Mouse (Mus musculus): Measurements from ENCODE around the gene Acot5.
"Not testable (repeated sequence)": the region's sequence is repeated elsewhere in the genome, so short reads cannot be mapped to it uniquely, and the experiment has no call there.

Acot5 gene

GRCm38 (mm10) chr12:84068986-84069385 lies at the start of gene Acot5:
Gene Acot5, plus strand, starts transcription at chr12:84069325.
- DNase-seq (ENCODE audit: low spot score): no peak

DNA sequence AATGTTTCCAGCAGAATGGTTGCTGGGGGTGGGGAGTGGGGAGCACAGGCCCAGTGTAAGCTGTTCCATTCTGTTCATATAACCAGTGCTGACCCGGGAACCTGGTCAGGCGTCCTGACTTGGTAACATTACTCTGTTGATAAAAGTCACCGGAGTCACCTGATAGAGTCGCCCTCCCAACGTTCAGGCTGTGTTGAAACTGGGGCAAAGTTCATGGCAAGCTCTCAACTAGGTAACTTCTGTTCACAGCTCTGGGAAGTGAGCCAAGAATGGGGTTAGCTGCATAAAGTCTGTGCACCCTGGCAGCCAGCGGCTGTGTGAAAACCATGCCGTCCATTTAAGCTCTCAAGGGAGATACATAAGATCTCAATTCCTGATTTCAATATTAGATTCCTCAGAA lies 48.6 kb upstream of the Acot5 start:
- peak; percentile 86 for DNase-seq (ENCODE audit: low spot score)

GRCm38 (mm10) chr12:84022266-84022665 lies 46.9 kb upstream of the Acot5 start:
- not testable (repeated sequence) for DNase-seq (ENCODE audit: low spot score)

GRCm38 (mm10) chr12:84023052-84023745 lies 45.9 kb upstream of the Acot5 start:
- DNase-seq (ENCODE audit: low spot score): no peak

DNA sequence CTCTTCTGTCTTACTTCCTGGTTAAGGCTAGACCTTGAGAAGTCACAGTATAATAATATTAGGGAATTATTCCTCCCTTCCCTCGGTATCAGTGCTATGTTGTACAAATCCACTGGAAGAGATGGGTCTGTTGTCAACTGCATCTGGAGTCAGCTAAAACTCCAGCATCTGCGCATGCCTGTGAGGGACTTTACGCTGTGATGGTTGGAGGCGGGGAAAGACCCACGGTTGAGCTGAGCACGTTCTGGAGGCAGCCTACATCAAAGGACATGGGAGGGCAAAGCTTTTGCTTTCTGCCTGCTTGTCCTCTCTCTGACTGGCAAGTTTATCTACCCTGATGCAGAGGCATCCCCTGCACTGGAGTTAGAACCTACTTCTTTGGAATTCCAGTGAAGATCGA lies 43.2 kb upstream of the Acot5 start:
- no peak for DNase-seq (ENCODE audit: low spot score)

GRCm38 (mm10) chr12:84028328-84028727 lies 40.8 kb upstream of the Acot5 start:
- DNase-seq (ENCODE audit: low spot score): not testable (repeated sequence)

DNA sequence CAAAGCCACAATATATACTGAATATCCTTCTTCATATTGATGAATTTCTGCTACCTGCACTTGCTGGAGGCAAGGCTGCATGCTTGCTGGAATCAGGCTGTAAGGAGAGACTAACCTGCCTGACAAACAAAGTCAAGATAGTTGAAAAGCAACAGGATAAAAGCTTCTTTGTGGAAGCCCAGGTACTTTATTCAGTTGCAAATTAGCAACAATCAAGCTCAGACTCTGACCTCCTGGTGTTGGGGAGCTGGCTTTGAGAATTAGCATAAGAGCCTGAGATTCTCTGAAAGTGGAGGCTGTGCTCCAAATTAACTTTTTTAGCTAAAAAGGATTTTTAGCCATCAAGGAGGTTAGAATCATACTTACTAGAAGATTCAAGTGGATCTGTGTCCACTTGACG lies 40.1 kb upstream of the Acot5 start:
- not testable (repeated sequence) for DNase-seq (ENCODE audit: low spot score)

- DNase-seq (ENCODE audit: low spot score): peak; percentile 80
Measured at GRCm38 (mm10) chr12:84030659-84031332, 38.3 kb upstream of the Acot5 start.

DNA sequence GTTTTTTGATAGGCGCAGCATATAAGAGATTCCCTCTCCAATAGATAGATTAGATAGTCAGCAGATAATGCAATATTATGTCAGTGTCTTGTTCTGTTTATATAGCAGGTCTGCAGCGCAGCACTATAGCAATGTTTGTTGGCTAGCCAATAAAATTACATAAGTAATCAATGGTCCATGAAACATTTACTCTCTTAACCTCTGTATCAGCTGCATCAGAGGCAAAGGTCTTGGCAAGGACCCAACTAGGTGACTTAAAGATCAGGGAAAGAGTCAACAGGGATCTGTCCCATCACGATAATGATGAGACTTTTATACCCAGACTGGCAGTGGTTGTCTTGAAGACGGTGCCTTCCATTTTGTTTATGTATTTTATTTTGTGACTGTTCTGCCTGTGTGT lies 36.3 kb upstream of the Acot5 start:
- no peak for DNase-seq (ENCODE audit: low spot score)

- not testable (repeated sequence) for DNase-seq (ENCODE audit: low spot score)
Measured at GRCm38 (mm10) chr12:84033302-84033701, 35.8 kb upstream of the Acot5 start.

- no peak for DNase-seq (ENCODE audit: low spot score)
Measured at GRCm38 (mm10) chr12:84034108-84034507, 35.0 kb upstream of the Acot5 start.

DNA sequence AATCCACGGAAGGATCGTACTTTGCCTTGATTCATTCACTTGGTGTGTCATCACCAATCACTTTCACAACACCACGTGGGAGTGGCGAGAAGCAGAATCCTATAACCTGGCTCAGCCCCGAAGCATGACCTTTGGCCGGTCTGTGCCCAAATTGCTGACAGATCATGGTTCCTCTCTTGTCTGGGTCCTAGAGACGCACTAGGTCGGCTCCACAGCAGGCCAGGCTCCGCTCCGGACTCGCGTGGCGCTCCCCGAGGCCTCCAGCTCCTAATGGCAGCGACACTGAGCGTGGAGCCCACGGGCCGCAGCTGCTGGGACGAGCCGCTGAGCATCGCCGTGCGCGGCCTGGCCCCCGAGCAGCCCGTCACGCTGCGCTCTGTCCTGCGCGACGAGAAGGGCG lies 30.9 kb upstream of the Acot5 start, which contains the start of gene Acot4:
Gene Acot4, plus strand, starts transcription at position 139 of the 400 bp plus-strand sequence.
- not testable (repeated sequence) for DNase-seq (ENCODE audit: low spot score)

DNA sequence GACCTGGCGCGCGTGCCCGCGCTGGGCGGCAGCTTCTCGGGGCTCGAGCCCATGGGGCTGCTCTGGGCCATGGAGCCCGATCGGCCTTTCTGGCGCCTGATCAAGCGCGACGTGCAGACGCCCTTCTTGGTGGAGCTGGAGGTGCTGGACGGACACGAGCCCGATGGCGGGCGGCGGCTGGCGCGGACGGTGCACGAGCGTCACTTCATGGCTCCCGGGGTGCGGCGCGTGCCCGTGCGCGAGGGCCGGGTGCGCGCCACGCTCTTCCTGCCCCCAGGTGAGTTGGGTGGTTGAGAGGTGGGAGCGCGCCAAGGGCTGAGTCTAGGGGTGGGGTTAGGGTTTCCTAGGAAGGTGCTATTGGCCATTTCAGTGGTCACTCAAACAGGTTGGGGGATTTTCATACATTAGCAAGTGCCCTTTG lies 30.4 kb upstream of the Acot5 start, which contains the start of gene Gm49366:
Gene Gm49366, plus strand, starts transcription at position 245 of the 421 bp plus-strand sequence.
- DNase-seq (ENCODE audit: low spot score): peak; percentile 29

DNA sequence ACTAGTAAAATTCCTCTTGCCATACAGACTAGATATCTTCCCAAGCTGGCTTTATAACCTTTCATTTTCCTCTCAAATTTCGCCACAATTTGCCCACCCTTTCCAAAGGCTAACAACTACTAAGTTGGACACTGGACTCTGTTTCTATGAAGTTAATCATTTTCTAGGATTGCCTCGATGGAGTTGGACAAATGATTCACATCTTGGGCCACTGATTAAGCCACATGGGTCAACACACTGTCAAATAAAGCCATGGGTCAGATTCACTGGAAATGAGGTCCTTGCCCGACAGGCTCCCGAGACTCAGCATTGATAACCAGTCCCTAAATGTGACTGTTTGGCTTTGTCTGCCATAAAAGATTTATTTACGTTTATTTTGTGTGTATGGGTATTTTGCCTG lies 26.9 kb upstream of the Acot5 start:
- DNase-seq (ENCODE audit: low spot score): no peak

DNA sequence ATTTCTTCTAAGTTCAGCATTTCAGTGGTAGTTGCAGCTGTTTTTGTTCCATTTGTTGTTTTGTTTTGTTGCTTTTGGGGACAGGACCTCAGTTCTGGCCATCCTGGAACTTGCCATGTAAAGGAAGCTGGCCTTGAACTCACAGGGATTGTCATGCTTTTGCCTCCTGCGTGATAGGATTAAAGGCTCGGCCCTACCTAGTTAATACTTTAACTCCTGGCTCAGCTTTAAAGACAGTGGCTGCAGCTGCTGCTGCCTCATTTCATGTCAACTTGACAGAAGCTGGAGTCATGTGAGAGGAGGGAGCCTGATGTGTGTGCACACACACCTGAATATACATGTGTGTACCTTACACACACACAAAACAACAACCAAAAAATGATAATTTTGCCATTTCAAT lies 25.1 kb upstream of the Acot5 start:
- no peak for DNase-seq (ENCODE audit: low spot score)

- no peak for DNase-seq (ENCODE audit: low spot score)
Measured at GRCm38 (mm10) chr12:84046906-84047305, 22.2 kb upstream of the Acot5 start.

- DNase-seq (ENCODE audit: low spot score): not testable (repeated sequence)
Measured at GRCm38 (mm10) chr12:84050744-84051143, 18.4 kb upstream of the Acot5 start.

- DNase-seq (ENCODE audit: low spot score): no peak
Measured at GRCm38 (mm10) chr12:84051937-84052474, 17.1 kb upstream of the Acot5 start, which contains the start of gene Acot3. Gene Acot3, plus strand, starts transcription at chr12:84052144.

DNA sequence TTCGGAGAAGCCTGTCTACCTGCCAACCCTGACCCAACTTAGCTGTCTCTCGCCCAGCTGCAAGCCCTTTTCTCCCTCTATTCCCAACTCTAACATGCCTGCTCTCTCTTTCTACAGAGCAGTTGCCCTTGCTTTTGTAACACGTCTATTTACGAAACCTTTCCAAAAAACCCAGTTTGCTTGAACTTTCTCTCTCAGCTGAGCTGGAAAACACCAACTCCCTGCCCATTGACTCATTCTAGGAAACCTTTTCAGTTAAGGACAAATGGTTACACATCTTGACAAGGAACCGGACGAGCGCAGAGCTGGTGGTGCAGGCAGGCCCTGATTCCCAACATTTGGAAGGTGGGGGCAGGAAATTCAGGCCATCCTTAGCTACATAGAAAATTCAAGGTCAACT lies 16.5 kb upstream of the Acot5 start:
- no peak for DNase-seq (ENCODE audit: low spot score)

GRCm38 (mm10) chr12:84053173-84053572 lies 16.0 kb upstream of the Acot5 start:
- DNase-seq (ENCODE audit: low spot score): no peak

- no peak for DNase-seq (ENCODE audit: low spot score)
Measured at GRCm38 (mm10) chr12:84053679-84054391, 15.3 kb upstream of the Acot5 start.

GRCm38 (mm10) chr12:84060946-84061345 lies 8.2 kb upstream of the Acot5 start:
- DNase-seq (ENCODE audit: low spot score): no peak
